Mouse (Mus musculus): Measurements from ENCODE around the gene Ppp1ca. TPM values are rescaled to one million over a fixed set of nuclear protein-coding genes. Genes with fewer than 3 reads are reported as not detected.

Gene Ppp1ca
- total RNA-seq, 2 experiments from 2014 or later, result 368 to 404 TPM

DNA sequence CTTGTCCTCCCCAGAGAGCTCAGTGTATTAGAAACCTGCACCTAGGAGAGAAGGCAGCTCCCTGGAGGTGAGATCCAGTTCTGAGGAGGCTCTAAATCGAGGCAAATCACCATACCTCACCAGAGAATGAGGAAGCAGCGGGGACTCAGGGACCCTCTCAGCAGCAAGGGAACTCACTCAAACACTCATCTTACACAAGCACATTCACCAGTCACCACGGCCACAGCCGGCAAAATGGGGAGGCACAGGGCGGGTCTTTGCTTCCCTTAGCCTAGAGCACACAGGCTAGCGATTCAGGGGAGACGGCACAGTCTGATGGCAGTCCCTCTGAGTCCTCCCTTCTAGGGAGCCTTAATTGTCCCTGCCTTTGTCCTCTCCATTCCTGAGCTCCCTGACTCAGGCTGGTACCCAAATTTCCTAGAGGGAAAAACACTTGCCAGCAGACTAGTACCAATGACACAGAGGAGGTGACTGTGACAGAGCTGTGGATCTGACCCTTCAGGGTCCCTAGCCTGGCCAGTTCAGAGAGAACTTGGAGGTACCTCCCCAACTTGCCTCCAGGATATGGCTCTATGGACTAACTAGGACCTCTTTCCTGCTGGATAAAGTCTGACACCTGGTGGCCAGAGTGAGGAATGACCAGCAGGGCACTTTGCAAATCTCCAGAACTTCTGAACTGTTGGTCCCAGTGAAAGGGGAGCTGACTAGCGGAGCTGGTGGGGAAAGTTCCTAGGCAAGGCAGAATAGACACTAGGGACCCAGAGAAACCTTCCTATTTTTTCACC lies 36.2 kb downstream of the Ppp1ca start:
- intact Hi-C loops (cut with DNase I), result loop anchor here (1.0 to 5.0 kb wide), 6 partner anchors 21 to 209 kb away; partner anchors contain the start of gene Pitpnm1
- DNase-seq, result peak; percentile 71 to 87

DNA sequence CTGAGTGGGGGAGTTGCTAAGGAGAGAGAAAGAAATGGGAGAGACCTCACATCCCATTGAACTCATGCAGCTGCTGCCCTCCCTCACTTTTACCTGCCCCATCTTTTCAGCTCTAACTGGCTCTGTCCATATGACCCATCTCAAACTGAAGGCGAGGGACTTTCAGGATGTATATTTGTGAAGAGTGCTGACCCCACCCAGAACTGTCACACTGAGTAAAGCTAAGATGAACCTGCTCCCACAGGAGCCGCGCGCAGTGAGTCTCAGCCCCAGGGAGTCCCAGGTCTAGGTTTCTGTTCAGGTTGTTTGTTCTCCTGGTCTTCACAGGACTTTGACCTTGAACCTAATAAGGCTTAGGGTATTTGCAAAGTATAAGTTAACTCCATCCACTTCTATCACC lies 37.0 kb downstream of the Ppp1ca start:
- intact Hi-C loops (cut with DNase I), result loop anchor here (1.0 to 5.0 kb wide), 6 partner anchors 22 to 210 kb away; partner anchors contain the start of gene Pitpnm1
- no peak for DNase-seq

DNA sequence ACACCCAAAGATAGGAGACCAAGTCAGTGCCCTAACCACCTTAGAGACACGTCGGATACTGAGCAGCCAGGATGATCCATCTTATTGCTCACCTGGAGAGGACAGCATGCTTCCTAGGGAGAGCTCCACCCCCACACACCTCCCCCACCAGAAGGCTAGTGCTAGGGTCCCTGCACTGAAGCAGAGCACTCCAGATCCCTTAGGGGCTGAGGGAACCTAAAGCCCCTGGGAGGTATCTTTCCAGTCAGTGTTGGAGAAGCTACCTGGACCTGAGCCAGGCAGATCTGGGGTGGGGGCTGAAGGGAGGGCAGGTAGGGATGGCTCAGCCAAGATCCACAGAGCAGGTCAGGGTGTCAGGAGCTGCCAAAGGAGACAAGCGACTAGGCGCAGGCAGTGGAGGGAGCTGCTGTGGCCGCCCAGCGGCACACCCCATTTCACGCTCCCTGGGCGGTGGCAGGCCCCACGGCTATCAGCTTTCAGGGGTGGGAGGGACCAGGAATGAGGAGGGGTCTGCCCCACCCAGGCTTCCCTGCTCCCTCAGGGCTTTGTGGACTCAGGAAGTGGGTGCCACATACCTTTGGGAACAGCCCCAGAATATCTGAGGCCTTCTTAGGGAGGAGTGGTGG lies 37.7 kb downstream of the Ppp1ca start:
- DNase-seq, result peak in 1 of 2 experiments; percentile 22
- intact Hi-C loops (cut with DNase I), result loop anchor here (2.0 to 5.0 kb wide), 4 partner anchors 57 to 177 kb away; partner anchors contain the start of gene Pitpnm1

DNA sequence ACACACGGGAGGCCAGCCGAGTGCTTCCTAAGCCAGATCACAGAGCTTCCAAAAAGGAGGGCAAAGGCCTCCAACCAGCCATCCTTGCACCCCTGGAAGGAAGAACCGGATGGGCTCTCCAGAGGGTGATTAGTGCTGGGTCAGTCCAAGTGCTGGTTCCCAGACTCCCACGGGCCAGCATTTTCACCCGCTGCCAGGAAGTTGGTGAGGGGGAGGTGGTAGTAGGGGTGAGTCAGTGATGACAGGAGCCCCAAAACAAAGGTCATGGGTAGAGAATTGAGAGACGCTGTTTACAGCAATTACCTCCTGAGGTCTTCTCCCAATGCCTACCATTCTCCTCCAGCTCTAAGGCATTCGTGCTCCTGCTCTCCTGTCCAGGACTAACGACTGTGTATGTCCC lies 38.5 kb downstream of the Ppp1ca start:
- DNase-seq, result no peak
- intact Hi-C loops (cut with DNase I), result no loop called here

DNA sequence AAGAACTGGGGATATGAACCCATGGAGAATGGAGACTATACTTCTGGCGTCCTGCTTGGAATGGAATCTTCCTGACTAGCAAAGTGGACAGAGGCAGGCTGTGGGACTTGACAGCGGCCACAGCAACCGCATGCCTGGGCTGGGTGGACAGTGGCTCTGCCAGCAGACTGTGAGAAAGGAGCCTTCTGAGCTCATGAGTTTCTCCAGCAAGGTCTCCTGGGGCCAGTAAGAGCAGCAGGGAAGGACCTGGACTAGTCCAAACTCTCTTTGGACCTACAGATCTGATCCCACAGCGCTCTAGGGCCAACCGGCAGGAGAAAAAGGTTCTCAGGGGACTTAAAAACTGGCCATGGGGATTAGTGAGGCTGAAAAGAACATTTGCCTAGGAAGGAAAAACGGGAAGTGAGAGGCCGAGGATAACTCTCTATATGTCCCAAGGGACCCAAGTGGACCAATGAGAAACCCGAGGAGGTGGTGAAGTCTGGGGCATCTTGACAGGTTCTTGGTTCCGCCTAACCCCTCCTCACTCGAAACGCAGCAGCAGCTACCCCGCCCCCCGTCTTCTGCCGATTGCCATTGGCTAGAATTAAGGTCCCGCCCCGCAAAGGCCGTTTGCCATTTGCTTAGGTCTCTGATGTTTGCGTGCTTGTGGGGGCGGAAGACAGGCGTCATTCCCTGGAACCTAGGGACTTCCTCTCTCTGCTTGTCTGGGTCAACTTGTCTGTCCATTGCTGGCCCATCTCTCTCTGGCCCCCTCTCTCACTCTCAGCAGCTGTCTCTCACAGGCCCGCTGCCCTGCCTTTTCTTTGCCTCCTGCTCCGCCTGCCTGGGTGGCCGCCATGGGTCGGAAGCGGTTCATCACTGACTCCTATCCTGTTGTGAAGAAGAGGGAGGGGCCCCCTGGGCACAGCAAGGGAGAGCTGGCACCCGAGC lies 39.7 kb downstream of the Ppp1ca start, which contains the start of gene Pold4:
Gene Pold4 (plus strand): TSS at position 647 of the 933 bp plus-strand sequence.
- DNase-seq, result peak; percentile 95 to 98
- intact Hi-C loops (cut with DNase I), result no loop called here

DNA sequence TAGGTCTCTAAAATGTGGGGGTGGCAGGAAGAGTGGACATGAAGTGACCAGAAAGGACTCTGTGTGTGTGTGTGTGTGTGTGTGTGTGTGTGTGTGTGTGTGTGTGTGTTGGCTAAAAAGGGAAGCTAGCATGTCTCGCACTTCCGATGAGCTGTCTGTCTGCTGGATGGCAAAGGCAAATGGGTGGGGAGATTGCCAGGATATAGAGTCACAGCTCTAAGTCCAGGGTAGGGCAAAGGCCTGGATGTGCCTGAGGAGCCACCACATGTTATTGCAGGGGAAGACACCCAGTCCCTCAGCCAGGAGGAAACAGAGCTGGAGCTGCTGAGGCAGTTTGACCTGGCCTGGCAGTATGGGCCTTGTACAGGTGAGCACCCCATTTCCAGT lies 40.3 kb downstream of the Ppp1ca start:
- no peak for DNase-seq
- intact Hi-C loops (cut with DNase I), result no loop called here

DNA sequence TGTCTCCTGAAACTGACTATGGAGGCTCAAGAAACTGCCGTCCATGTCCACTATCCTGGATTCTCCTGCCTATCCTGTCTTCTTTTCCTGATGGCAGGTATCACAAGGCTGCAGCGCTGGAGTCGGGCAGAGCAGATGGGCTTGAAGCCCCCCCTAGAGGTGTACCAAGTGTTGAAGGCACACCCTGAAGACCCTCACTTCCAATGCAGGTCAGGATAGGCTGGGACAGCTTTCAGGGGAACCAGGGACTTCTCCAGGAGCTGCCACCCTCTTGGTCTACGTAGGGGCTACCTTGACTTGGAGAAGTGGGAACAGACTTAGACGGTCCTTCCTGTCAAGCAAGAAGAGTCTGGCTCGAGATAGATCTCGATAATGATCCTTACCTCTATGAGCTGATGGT lies 40.8 kb downstream of the Ppp1ca start:
- intact Hi-C loops (cut with DNase I), result no loop called here
- DNase-seq, result no peak

DNA sequence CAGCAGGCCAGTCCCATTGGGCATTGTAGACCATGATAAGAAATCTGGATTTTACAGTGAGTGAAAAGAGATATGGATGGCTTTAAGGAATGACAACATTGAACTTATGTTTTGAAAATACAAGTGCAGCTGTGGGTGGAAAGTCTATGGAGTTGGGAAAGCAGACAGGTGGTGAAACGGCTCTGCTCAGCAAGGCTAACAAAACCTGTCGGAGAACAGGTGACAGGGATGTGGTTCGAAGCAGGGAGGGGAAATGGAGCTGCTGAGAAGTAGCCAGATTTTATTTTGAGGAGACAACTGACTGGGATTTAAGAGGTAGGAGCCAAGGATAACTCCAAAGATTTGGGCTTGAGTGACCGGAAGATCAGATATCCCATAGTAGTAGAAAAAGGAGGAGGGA lies 42.7 kb downstream of the Ppp1ca start:
- no peak for DNase-seq
- intact Hi-C loops (cut with DNase I), result no loop called here

DNA sequence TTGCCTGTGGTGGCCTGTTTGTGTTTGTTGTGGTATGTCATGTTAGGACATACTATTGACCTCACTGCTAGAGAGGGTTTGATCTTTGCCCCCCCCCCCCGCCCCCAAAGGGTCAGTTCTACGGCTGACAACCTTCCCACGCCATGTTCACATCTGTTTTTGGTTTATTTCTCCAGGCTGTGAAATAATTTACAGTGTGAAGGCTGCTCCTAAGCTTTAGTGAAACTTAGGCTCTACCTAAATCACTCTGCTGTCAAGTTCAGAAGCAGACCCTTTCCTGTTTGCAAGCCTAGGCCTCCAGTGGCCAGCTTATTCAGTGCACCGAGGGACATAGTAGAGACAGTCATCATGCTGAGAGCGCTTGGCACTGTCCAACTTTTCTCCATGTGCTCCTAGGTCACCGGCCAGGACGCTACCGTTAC lies 48.4 kb downstream of the Ppp1ca start:
- no peak for DNase-seq
- intact Hi-C loops (cut with DNase I), result no loop called here

DNA sequence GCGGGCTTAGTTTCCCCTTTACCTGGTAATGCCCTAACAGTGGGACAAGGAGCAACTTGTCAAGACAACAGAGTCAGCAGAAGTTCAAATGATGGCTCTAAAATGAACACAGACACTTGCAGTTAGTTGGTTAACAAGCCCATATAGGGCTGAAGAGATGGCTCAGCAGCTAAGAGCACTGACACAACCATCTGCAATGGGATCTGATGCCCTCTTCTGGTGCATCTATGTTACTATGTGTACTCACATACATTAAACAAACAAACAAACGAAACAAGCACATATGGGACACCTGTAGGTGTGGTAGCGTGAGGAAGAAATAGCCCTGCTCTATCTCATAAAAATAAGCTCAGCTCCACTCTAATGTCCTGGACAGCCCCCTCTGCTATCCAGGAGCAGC lies 50.6 kb downstream of the Ppp1ca start:
- no peak for DNase-seq
- intact Hi-C loops (cut with DNase I), result no loop called here

DNA sequence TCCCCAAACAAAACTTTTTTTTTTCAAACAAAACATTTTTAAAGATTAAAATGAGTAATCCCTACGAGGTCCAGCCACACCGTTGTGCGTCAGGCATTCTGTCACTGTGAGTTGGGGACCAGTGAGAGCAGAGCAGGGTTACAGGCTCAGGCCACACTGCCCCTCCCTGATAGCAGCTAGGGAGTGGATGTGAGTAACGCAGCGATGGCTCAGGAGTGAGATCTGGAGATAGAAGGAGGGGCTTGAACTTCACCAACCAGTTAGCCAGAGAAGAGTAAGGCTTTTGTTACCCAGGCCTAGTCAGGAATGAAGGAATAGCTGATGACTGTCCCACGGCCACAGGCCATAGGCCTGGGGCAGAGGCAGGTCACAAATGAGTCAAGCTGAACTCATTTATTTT lies 52.9 kb downstream of the Ppp1ca start:
- DNase-seq, result no peak
- intact Hi-C loops (cut with DNase I), result no loop called here

Small RNAs within 50 kb of the gene (microRNA-seq; reads per million reads assigned to microRNA genes)
- 0 reads per million in 2 experiments for gene Gm26115

Other genes with a start within 250 kb of the Ppp1ca start
- under 1 TPM; 0.12 to 0.31 TPM for gene Aldh3b3, start 233.4 kb upstream of the Ppp1ca start, total RNA-seq (2021)
- gene Aldh3b2, start 219.7 kb upstream of the Ppp1ca start, total RNA-seq (2021), result under 1 TPM; 0.57 to 0.59 TPM
- 10 to 100 TPM; 11.7 to 15.2 TPM for gene Acy3, start 205.5 kb upstream of the Ppp1ca start, total RNA-seq (2021)
- not detected for gene Tbx10, start 199.3 kb upstream of the Ppp1ca start, total RNA-seq (2021)
- 10 to 100 TPM; 66.8 to 69.4 TPM for gene Nudt8, start 191.5 kb upstream of the Ppp1ca start, total RNA-seq (2021)
- gene Gm49405, start 191.4 kb upstream of the Ppp1ca start, total RNA-seq (2021), result 1 to 10 TPM; 2.0 to 2.6 TPM
- gene Doc2g, start 188.8 kb upstream of the Ppp1ca start, total RNA-seq (2021), result 10 to 100 TPM; 73.8 to 83.6 TPM
- 1,000 to 10,000 TPM; 1,061 to 1,067 TPM for gene Ndufv1, start 179.3 kb upstream of the Ppp1ca start, total RNA-seq (2021)
- gene Gstp1, start 154.1 kb upstream of the Ppp1ca start, total RNA-seq (2021), result 100 to 1,000 TPM; 257 to 271 TPM
- 10 to 100 TPM; 80.8 to 90.7 TPM for gene Gstp2, start 146.0 kb upstream of the Ppp1ca start, total RNA-seq (2021)
- gene Gstp3, start 132.5 kb upstream of the Ppp1ca start, total RNA-seq (2021), result not detected
- not detected for gene Cabp2, start 110.5 kb upstream of the Ppp1ca start, total RNA-seq (2021)
- 10 to 100 TPM; 24.2 to 27.5 TPM for gene Cdk2ap2, start 94.9 kb upstream of the Ppp1ca start, total RNA-seq (2021)
- gene Pitpnm1, start 92.1 kb upstream of the Ppp1ca start, total RNA-seq (2021), result 10 to 100 TPM; 25.0 to 26.4 TPM
- gene Aip, start 66.2 kb upstream of the Ppp1ca start, total RNA-seq (2021), result 10 to 100 TPM; 47.0 to 60.6 TPM
- not detected for gene Gpr152, start 52.3 kb upstream of the Ppp1ca start, total RNA-seq (2021)
- not detected for gene Cabp4, start 48.0 kb upstream of the Ppp1ca start, total RNA-seq (2021)
- 10 to 100 TPM; 61.9 to 70.9 TPM for gene Coro1b, start 43.4 kb upstream of the Ppp1ca start, total RNA-seq (2021)
- gene Ptprcap, start 38.5 kb upstream of the Ppp1ca start, total RNA-seq (2021), result 1 to 10 TPM; 3.2 to 6.7 TPM
- 10 to 100 TPM; 21.6 to 23.6 TPM for gene Rps6kb2, start 28.7 kb upstream of the Ppp1ca start, total RNA-seq (2021)
- 10 to 100 TPM; 36.1 to 43.3 TPM for gene Carns1, start 16.6 kb upstream of the Ppp1ca start, total RNA-seq (2021)
- gene Tbc1d10c, start 781 bp upstream of the Ppp1ca start, total RNA-seq (2021), result 1 to 10 TPM; 4.0 to 7.5 TPM
- 1 to 10 TPM; 4.7 to 5.0 TPM for gene Rad9a, start 9.6 kb downstream of the Ppp1ca start, total RNA-seq (2021)
- gene Clcf1, start 22.2 kb downstream of the Ppp1ca start, total RNA-seq (2021), result 1 to 10 TPM; 1.6 to 2.0 TPM
- gene AC109138.7, start 22.3 kb downstream of the Ppp1ca start, total RNA-seq (2021), result not detected
- gene Pold4, start 39.8 kb downstream of the Ppp1ca start, total RNA-seq (2021), result 10 to 100 TPM in 1 of 2 experiments, 1 to 10 TPM in 1; 9.5 to 10.8 TPM
- gene Ssh3, start 77.1 kb downstream of the Ppp1ca start, total RNA-seq (2021), result 1 to 10 TPM; 7.2 to 9.9 TPM
- 1 to 10 TPM; 1.0 to 1.4 TPM for gene Ankrd13d, start 91.1 kb downstream of the Ppp1ca start, total RNA-seq (2021)
- gene Grk2, start 114.2 kb downstream of the Ppp1ca start, total RNA-seq (2021), result 10 to 100 TPM; 54.1 to 59.4 TPM
- 10 to 100 TPM; 47.6 to 49.5 TPM for gene Kdm2a, start 206.2 kb downstream of the Ppp1ca start, total RNA-seq (2021)
- 1 to 10 TPM; 5.9 to 6.6 TPM for gene Rhod, start 247.4 kb downstream of the Ppp1ca start, total RNA-seq (2021)

Data from heart, postnatal 14 days (tissue).